Mouse (Mus musculus) urinary bladder, postnatal 36 days (tissue): ENCODE data around the gene Ap4s1.

Experiments
- DNase-seq, 2 experiments: peaks; one replicate each; pipeline ENCODE4 v3.0.0; 2022; ENCODE audit warnings: low spot score in 2 of 2, mixed read lengths in 1 of 2

Ap4s1 gene

DNA sequence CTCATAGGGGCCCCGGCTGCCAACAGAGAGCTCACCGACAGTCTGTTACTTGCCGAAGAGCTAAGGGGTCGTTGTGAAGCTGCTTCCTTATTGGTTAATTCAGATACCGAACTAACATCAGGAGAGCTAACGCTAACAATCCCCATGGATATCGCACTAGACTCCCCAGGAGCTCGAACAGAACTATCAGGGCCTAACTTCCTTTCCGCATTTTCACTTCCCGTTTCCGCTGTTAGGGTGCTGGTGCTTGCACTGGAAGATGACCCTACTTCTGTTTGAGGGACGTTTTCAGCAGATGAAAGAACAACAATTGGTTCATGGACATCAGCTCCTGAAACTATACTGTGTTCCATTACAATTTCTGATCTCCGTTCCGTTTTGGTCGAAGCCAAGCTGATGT lies 77.9 kb downstream of the Ap4s1 start:
- DNase-seq, result no peak

DNA sequence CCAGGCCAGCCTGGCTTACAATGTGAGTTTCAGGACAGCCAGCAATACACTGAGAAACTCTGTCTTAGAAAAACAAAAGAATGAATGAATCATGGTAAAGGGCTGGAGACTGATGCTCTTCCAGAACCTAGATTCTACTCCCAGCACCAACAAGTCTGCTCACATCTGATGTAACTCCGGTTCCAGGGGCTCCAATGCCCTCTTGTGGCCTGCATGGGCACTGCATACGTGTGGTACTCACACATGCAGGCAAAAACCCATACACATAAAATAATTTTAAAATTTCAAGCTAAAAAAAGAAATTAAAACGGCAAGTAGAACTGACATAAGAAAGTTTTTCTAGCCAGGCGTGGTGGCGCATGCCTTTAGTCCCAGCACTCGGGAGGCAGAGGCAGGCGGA lies 94.0 kb downstream of the Ap4s1 start:
- DNase-seq, result no peak
